Mouse (Mus musculus) forebrain, postnatal 0 days (tissue): ENCODE data around the gene Epb41l2. TPM values are rescaled to one million over a fixed set of nuclear protein-coding genes. Genes with fewer than 3 reads are reported as not detected.

Experiments
- ATAC-seq: fragments of 200-750 bp; cut with Nextera tagmentation; 2 replicates; pipeline ENCODE4 v1.8.0; 2017; ENCODE audit warnings: mild to moderate bottlenecking, moderate library complexity
- DNase-seq: peaks from one replicate; pipeline ENCODE4 v3.0.0-alpha.2; 2015
- H3K27ac ChIP-seq: fragments of 300-500 bp; sonication (generic); 2 replicates; pipeline ENCODE4 v1.5.1; 2014; ENCODE audit warnings: low read depth, mild to moderate bottlenecking, antibody characterized with exemption, low read length, moderate library complexity, mixed read lengths
- H3K27me3 ChIP-seq: fragments of 300-500 bp; sonication (generic); 2 replicates; pipeline ENCODE4 v1.6.1; 2014; ENCODE audit warnings: mild to moderate bottlenecking, low read length, mixed read lengths; ENCODE audit not compliant: insufficient read depth
- H3K36me3 ChIP-seq: fragments of 300-500 bp; sonication (generic); 2 replicates; pipeline ENCODE4 v1.6.1; 2014; ENCODE audit warnings: mild to moderate bottlenecking, moderate library complexity; ENCODE audit not compliant: insufficient read depth
- H3K4me1 ChIP-seq: fragments of 300-500 bp; sonication (generic); 2 replicates; pipeline ENCODE4 v1.6.1; 2014; ENCODE audit warnings: antibody characterized with exemption; ENCODE audit not compliant: insufficient read depth
- H3K4me2 ChIP-seq: fragments of 300-500 bp; sonication (generic); 2 replicates; pipeline ENCODE4 v1.6.1; 2014; ENCODE audit warnings: low read depth, mild to moderate bottlenecking, moderate library complexity
- H3K4me3 ChIP-seq: fragments of 300-500 bp; sonication (generic); 2 replicates; pipeline ENCODE4 v1.5.1; 2014; ENCODE audit warnings: low read depth, low read length, mixed read lengths
- H3K9ac ChIP-seq: fragments of 300-500 bp; sonication (generic); 2 replicates; pipeline ENCODE4 v1.6.1; 2014; ENCODE audit warnings: mild to moderate bottlenecking
- H3K9me3 ChIP-seq: fragments of 300-500 bp; sonication (generic); 2 replicates; pipeline ENCODE4 v1.6.1; 2016; ENCODE audit warnings: low read length
- CTCF ChIP-seq: sonication (generic); IDR thresholded peaks from 2 replicates; pipeline ENCODE4 v1.5.1; 2016; ENCODE audit warnings: antibody characterized with exemption, control low read depth, low read depth
- WGBS: fragments of 180-500 bp; shearing (Covaris S2); extraction: QIAGEN DNeasy Blood & Tissue Kit; methylation state at CpG from one replicate; pipeline ENCODE4 v1.1.7; 2014; 5-methylcytosine and 5-hydroxymethylcytosine counted together
- polyA plus RNA-seq: library from polyadenylated mRNA; unstranded; fragments of >200 nt; fragmentation: Nextera tagmentation; extraction: Ambion mirVana; gene quantifications from 2 replicates; pipeline ENCODE4 v1.2.1, GENCODE M21; 2015
- total RNA-seq: library from RNA; depleted of rRNA; stranded (reverse); fragments of >200 nt; gene quantifications from 2 replicates; pipeline ENCODE4 v1.2.3, GENCODE M21; 2014

Epb41l2 gene
- total and polyA plus RNA-seq, 2 experiments from 2014 or later = 19.3 to 49.4 TPM

DNA sequence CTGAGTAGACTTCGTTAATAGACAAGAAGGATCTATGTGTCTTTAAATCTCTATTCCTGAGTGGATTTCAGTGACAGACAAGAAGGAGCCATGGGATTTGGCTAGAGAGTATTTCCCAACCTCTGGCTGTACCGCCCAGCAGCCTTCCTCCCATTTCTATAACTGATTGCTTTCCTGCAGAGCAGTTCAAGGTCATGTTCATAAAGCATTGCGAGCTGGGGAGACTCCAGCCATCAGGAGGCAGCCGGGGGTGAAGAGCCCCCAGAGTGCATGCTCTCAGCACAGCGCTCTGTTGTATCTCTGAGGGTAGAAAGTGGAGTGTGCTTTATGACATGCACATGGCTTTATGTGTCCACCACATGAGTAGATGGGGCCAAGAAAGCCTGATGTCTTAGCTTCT, 123.2 kb downstream of the Epb41l2 start:
- H3K9ac ChIP-seq = no peak overlapping the region
- H3K9me3 ChIP-seq = no peaks in the 10 kb centered on the region
- WGBS = 70% methylated on average over 5 of the region's 5 CpGs
- H3K27me3 ChIP-seq = no peaks in the 10 kb centered on the region
- H3K36me3 ChIP-seq = no peaks in the 10 kb centered on the region
- no peaks in the 10 kb centered on the region for H3K4me1 ChIP-seq
- no peak for DNase-seq
- ATAC-seq = no peak
- no peak overlapping the region for H3K4me3 ChIP-seq
- no peak overlapping the region for H3K4me2 ChIP-seq
- TF ChIP-seq CTCF = no peak
- H3K27ac ChIP-seq = no peak overlapping the region

DNA sequence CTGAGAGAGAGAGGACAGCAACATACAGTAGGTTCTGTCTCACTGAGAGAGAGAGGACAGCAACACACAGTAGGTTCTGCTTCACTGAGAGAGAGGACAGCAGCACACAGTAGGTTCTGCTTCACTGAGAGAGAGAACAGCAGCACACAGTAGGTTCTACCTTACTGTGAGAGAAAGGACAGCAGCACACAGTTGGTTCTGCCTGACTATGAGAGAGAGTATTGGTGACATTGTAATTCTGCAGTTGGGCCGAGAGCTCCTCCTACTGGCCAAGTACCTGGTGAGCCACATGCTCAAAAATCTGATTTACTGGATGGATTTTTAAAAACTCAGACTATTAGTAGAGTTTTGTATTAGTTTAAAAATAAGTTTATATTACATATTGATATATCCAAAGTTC, 128.9 kb downstream of the Epb41l2 start:
- Histone ChIP-seq H3K4me2 (no peak overlapping the region), H3K9me3 (no peaks in the 10 kb centered on the region), H3K4me1 (no peaks in the 10 kb centered on the region), H3K27me3 (no peaks in the 10 kb centered on the region), H3K27ac (no peak overlapping the region), H3K9ac (no peak overlapping the region), H3K36me3 (no peaks in the 10 kb centered on the region), H3K4me3 (no peak overlapping the region)
- DNase-seq (peak; percentile 76), ATAC-seq (no peak; the same call in 1 of the 2 replicates)
- peak; percentile 90 for TF ChIP-seq CTCF
- WGBS = 16% methylated on average over 1 of the region's 1 CpGs

DNA sequence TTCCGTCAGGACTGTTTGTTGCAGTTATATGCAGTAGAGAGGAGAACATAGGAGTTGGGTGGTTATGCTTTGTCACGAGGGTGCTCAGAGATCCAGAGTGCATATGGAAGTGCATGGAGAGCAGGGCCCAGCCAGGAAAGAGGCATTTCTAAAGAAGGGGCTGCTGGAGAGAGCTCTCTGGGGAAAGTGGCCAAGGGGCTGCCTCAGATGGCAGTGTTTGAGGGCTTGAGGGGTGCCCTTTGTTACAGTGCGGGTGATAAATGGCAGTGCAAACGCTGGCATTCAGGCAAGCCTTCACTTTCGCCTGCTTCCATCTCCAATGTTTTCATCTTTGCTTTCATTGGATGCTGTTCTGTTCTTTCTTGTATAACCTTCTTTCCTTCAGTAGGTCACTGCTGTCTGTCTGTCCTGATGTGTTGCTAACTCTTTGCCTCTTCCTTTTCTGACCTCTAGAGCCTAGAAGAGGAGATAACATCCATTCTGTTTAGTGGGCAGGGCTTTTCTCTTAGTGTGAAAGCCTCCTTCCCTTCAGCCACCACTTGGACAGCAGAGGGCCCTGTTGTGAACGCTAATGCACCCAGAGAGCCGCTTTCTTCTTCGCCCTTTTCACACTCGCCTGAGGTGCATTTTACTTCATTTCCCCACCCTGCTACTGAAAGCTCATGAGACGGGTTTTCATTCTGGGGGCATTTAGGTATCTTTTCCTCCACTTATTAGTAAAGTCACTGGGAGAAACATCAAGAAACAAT, 139.9 kb downstream of the Epb41l2 start:
- H3K4me2 ChIP-seq = no peak overlapping the region
- WGBS = 55% methylated on average over 10 of the region's 10 CpGs
- no peak overlapping the region for H3K27ac ChIP-seq
- peak; percentile 51 for TF ChIP-seq CTCF
- peak; percentile 17 for DNase-seq
- no peak for ATAC-seq
- no peaks in the 10 kb centered on the region for H3K9me3 ChIP-seq
- H3K9ac ChIP-seq = no peak overlapping the region
- H3K36me3 ChIP-seq = no peaks in the 10 kb centered on the region
- H3K4me3 ChIP-seq = no peak overlapping the region
- H3K4me1 ChIP-seq = no peaks in the 10 kb centered on the region
- H3K27me3 ChIP-seq = no peaks in the 10 kb centered on the region

DNA sequence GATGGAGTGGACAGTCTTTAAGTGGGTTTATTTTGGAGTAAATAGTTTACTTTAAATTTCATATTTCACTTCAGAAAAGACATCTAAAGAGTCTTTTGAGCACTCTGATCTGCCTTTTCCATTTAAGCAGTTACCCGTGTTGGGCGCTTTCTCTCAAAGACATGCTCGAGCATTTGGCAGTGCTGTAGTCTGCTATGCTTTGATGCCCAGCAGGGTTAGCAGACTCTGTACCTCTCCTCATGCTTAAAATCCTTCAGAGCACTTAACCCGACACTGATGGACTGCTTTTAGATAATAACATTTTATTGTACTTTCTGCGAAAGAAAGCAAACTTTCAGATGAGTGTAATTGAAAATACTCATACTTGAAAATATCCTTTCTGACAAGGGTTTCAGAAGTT, 143.7 kb downstream of the Epb41l2 start:
- no peak for DNase-seq
- Histone ChIP-seq H3K27ac (no peak overlapping the region), H3K36me3 (no peaks in the 10 kb centered on the region), H3K9ac (no peak overlapping the region), H3K27me3 (no peaks in the 10 kb centered on the region), H3K4me3 (no peak overlapping the region), H3K9me3 (no peaks in the 10 kb centered on the region), H3K4me1 (no peaks in the 10 kb centered on the region), H3K4me2 (no peak overlapping the region)
- TF ChIP-seq CTCF = no peak
- WGBS = 83% methylated on average over 5 of the region's 5 CpGs
- no peak for ATAC-seq

DNA sequence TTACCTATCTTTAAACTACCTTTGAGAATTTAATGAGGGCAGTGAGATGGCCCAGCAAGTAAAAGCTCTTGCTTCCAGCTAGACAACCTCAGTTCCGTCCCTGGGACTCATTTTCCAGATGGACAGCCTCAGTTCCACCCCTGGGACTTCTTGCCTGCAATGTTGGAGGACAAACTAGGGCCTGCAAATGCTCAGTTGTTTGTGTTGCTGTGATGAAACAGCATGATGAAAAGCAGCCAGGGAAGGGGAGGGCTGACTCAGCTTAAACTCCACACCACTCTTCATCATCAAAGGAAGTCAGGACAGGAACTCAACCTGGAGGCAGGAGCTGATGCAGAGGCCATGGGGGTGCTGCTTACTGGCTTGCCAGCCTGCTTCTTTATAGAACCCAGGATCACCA, 154.2 kb downstream of the Epb41l2 start:
- H3K4me2 ChIP-seq = no peak overlapping the region
- no peak for TF ChIP-seq CTCF
- DNase-seq (no peak), ATAC-seq (no peak)
- no peaks in the 10 kb centered on the region for H3K4me1 ChIP-seq
- no peaks in the 10 kb centered on the region for H3K36me3 ChIP-seq
- H3K9me3 ChIP-seq = no peaks in the 10 kb centered on the region
- H3K4me3 ChIP-seq = no peak overlapping the region
- WGBS = 79% methylated on average over 1 of the region's 1 CpGs
- no peaks in the 10 kb centered on the region for H3K27me3 ChIP-seq
- no peak overlapping the region for H3K9ac ChIP-seq
- no peak overlapping the region for H3K27ac ChIP-seq

DNA sequence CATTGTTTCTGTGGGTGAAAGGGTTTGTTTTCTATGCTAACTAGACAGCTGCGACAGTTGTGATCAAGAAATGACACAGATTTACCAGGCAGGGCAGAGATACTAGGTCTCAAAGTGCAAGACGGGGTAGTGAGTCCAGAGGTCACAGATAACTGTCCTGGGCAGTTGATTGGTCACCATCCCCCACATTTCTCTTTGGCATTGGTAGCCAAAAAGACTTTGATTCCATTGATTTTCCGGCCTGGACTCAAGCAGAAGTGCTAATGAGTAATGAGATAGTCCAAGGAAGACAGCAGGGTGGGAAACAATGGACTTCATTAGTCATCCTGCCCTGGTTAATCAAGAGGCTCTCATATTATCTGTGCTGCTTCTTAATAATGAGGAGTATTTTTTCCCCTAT, 160.4 kb downstream of the Epb41l2 start:
- H3K27ac ChIP-seq = no peak overlapping the region
- ATAC-seq = no peak
- H3K4me1 ChIP-seq = no peaks in the 10 kb centered on the region
- TF ChIP-seq CTCF = no peak
- H3K9me3 ChIP-seq = no peaks in the 10 kb centered on the region
- no peaks in the 10 kb centered on the region for H3K36me3 ChIP-seq
- no peak overlapping the region for H3K4me2 ChIP-seq
- no peak for DNase-seq
- H3K9ac ChIP-seq = no peak overlapping the region
- no peak overlapping the region for H3K4me3 ChIP-seq
- no peaks in the 10 kb centered on the region for H3K27me3 ChIP-seq
- 70% methylated on average over 3 of the region's 3 CpGs for WGBS

DNA sequence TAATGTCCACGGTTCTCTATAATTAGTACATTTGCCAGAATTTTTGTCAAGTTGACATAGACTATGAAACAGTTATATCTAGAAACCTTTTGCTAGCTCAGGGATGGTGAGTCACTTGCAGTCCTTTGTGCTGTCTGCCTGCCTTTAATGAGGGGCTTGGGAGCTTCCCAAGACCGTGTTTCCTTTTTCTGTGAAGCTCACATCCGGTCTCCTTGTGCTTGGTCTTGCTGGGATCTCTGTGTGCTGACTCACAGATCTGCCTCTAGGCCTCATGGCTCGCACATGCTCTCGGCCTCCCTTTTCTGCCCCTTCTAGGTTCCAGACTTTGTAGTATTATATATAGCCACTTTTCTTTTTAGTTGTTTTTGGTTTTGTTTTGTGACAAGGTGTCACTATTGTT, 160.8 kb downstream of the Epb41l2 start:
- DNase-seq = no peak
- Histone ChIP-seq H3K27ac (no peak overlapping the region), H3K9ac (no peak overlapping the region), H3K9me3 (no peaks in the 10 kb centered on the region), H3K27me3 (no peaks in the 10 kb centered on the region), H3K4me1 (no peaks in the 10 kb centered on the region), H3K36me3 (no peaks in the 10 kb centered on the region), H3K4me3 (no peak overlapping the region), H3K4me2 (no peak overlapping the region)
- WGBS = 74% methylated on average over 5 of the region's 5 CpGs
- no peak for ATAC-seq
- no peak for TF ChIP-seq CTCF
